Mouse (Mus musculus) Patski (cell line): ENCODE data around the gene Il20rb. TPM values are rescaled to one million over a fixed set of nuclear protein-coding genes. Genes with fewer than 3 reads are reported as not detected.

Source experiments
- ATAC-seq: fragments of 100-300 bp; one replicate; pipeline ENCODE4 v1.8.0; 2021
- CTCF ChIA-PET: fragments of 350-600 bp; sonication (Branson Sonifier 250); formaldehyde crosslinking; loops from one replicate; lab custom pipeline; 2022; ENCODE audit warnings: inconsistent platforms; lab: Charles Lee
- POLR2A ChIA-PET: fragments of 350-600 bp; sonication (Branson Sonifier 250); formaldehyde crosslinking; loops from one replicate; lab custom pipeline; 2022; ENCODE audit warnings: antibody characterized with exemption, inconsistent platforms; lab: Charles Lee
- DNase-seq: peaks from one replicate; pipeline ENCODE4 v3.0.0-alpha.2; 2011; ENCODE audit warnings: low read depth, low spot score
- H3K27me3 ChIP-seq: fragments of 371-371 bp; one replicate; pipeline ENCODE4 v1.5.1; 2021
- CTCF ChIP-seq: fragments of 100-300 bp; IDR thresholded peaks from one replicate; pipeline ENCODE4 v1.5.1; 2021
- in situ Hi-C: fragments of 300-500 bp; cut with MboI; formaldehyde crosslinking; loops from 3 replicates; pipeline ENCODE4 v1.11.1; 2018; ENCODE audit warnings: low pct_unique_long_range_greater_than_20kb, mixed read lengths
- polyA plus RNA-seq: library from polyadenylated mRNA; unstranded; gene quantifications from one replicate; pipeline ENCODE4 v1.2.3, GENCODE M21; 2021

Gene Il20rb
- polyA plus RNA-seq, 1 experiment from 2014 or later, result 0.59 TPM

- ChIA-PET POLR2A (no interaction called here), CTCF (interaction anchor here (1.3 kb wide), 1 partner anchor 32 kb away, joined by 4 read pairs; no protein-coding TSS in a partner anchor)
- no peak for TF ChIP-seq CTCF
- no peak for DNase-seq
- in situ Hi-C loops, result no loop called here
- no peak for ATAC-seq
- no peaks in the 10 kb centered on the region for H3K27me3 ChIP-seq
Observed at GRCm38 (mm10) chr9:100438994-100439393, 47.6 kb downstream of the Il20rb start.

- H3K27me3 ChIP-seq, result no peaks in the 10 kb centered on the region
- ChIA-PET CTCF (interaction anchor here (1.2 to 2.8 kb wide), 3 partner anchors 9 to 16 kb away, joined by 3 to 15 read pairs (median 4); no protein-coding TSS in a partner anchor), POLR2A (no interaction called here)
- TF ChIP-seq CTCF, result no peak
- in situ Hi-C loops, result no loop called here
- ATAC-seq, result no peak
- DNase-seq, result no peak
Observed at GRCm38 (mm10) chr9:100436865-100437595, 49.6 kb downstream of the Il20rb start.

- POLR2A ChIA-PET, result interaction anchor here (1.1 kb wide), 1 partner anchor 12 kb away, joined by 3 read pairs; no protein-coding TSS in a partner anchor
- TF ChIP-seq CTCF, result no peak
- no peak for ATAC-seq
- CTCF ChIA-PET, result interaction anchor here (1.3 to 1.4 kb wide), 2 partner anchors 9 to 14 kb away, joined by 3 to 5 read pairs; no protein-coding TSS in a partner anchor
- in situ Hi-C loops, result no loop called here
- no peaks in the 10 kb centered on the region for H3K27me3 ChIP-seq
- no peak for DNase-seq
Observed at GRCm38 (mm10) chr9:100431355-100431754, 55.2 kb downstream of the Il20rb start.

GRCm38 (mm10) chr9:100430911-100431310 lies 55.7 kb downstream of the Il20rb start:
- DNase-seq, result no peak
- no peak for ATAC-seq
- CTCF ChIA-PET, result interaction anchor here (1.3 to 1.4 kb wide), 2 partner anchors 9 to 15 kb away, joined by 3 to 5 read pairs; no protein-coding TSS in a partner anchor

GRCm38 (mm10) chr9:100419644-100420043 lies 66.9 kb downstream of the Il20rb start:
- TF ChIP-seq CTCF, result no peak
- DNase-seq (peak; percentile 42), ATAC-seq (peak; percentile 78)
- in situ Hi-C loops, result no loop called here
- no peaks in the 10 kb centered on the region for H3K27me3 ChIP-seq
- ChIA-PET POLR2A (interaction anchor here (0.8 kb wide), 1 partner anchor 11 kb away, joined by 3 read pairs; no protein-coding TSS in a partner anchor), CTCF (interaction anchor here (0.6 kb wide), 1 partner anchor 12 kb away, joined by 3 read pairs; no protein-coding TSS in a partner anchor)

More at GRCm38 (mm10) chr9:100430911-100431310, 55.7 kb downstream of the Il20rb start:
- no peaks in the 10 kb centered on the region for H3K27me3 ChIP-seq
- POLR2A ChIA-PET, result interaction anchor here (0.7 to 1.1 kb wide), 2 partner anchors 12 to 538 kb away, joined by 3 read pairs; no protein-coding TSS in a partner anchor
- in situ Hi-C loops, result no loop called here
- TF ChIP-seq CTCF, result no peak

- in situ Hi-C loops, result no loop called here
- no peaks in the 10 kb centered on the region for H3K27me3 ChIP-seq
- no peak for DNase-seq
- no peak for TF ChIP-seq CTCF
- ATAC-seq, result no peak
- ChIA-PET POLR2A (interaction anchor here (0.8 kb wide), 1 partner anchor 12 kb away, joined by 3 read pairs; no protein-coding TSS in a partner anchor), CTCF (no interaction called here)
Observed at GRCm38 (mm10) chr9:100419103-100419502, 67.5 kb downstream of the Il20rb start.

GRCm38 (mm10) chr9:100416756-100417155 lies 69.8 kb downstream of the Il20rb start:
- in situ Hi-C loops, result no loop called here
- DNase-seq, result no peak
- CTCF ChIA-PET, result no interaction called here

GRCm38 (mm10) chr9:100416299-100416698 lies 70.3 kb downstream of the Il20rb start:
- no peak for TF ChIP-seq CTCF
- ChIA-PET POLR2A (no interaction called here), CTCF (interaction anchor here (1.1 kb wide), 1 partner anchor 11 kb away, joined by 3 read pairs; no protein-coding TSS in a partner anchor)
- DNase-seq, result no peak
- in situ Hi-C loops, result no loop called here
- ATAC-seq, result no peak
- no peaks in the 10 kb centered on the region for H3K27me3 ChIP-seq

More at GRCm38 (mm10) chr9:100416756-100417155, 69.8 kb downstream of the Il20rb start:
- ATAC-seq, result no peak
- no peak for TF ChIP-seq CTCF
- POLR2A ChIA-PET, result no interaction called here
- H3K27me3 ChIP-seq, result no peaks in the 10 kb centered on the region

GRCm38 (mm10) chr9:100415328-100415979 lies 71.1 kb downstream of the Il20rb start:
- ChIA-PET CTCF (interaction anchor here (1.1 kb wide), 1 partner anchor 12 kb away, joined by 3 read pairs; no protein-coding TSS in a partner anchor), POLR2A (no interaction called here)
- no peak for TF ChIP-seq CTCF
- no peaks in the 10 kb centered on the region for H3K27me3 ChIP-seq
- ATAC-seq (no peak), DNase-seq (no peak)
- in situ Hi-C loops, result no loop called here

Other genes with a start within 250 kb of the Il20rb start
- 65.1 TPM for gene Nck1, start 59.3 kb upstream of the Il20rb start, polyA plus RNA-seq
- gene Slc35g2, start 84.3 kb upstream of the Il20rb start, polyA plus RNA-seq, result 0.77 TPM
- gene Stag1, start 111.0 kb upstream of the Il20rb start, polyA plus RNA-seq, result 29.1 TPM